Mouse (Mus musculus) liver, embryonic 14.5 days (tissue): Measurements from ENCODE around the gene Dlg2. TPM values are rescaled to one million over a fixed set of nuclear protein-coding genes. Genes with fewer than 3 reads are reported as not detected.

Experiments used
- ATAC-seq: fragments of 200-750 bp; cut with Nextera tagmentation; 2 replicates; pipeline ENCODE4 v1.8.0; 2017; ENCODE audit warnings: moderate number of reproducible peaks, mild to moderate bottlenecking, moderate library complexity; ENCODE audit not compliant: insufficient read depth
- DNase-seq, 3 experiments: peaks; one replicate each; pipeline ENCODE4 v3.0.0-alpha.2; 2012 to 2013; ENCODE audit warnings: low read depth in 3 of 3, low spot score in 3 of 3
- H3K27ac ChIP-seq: fragments of 300-500 bp; sonication (generic); 2 replicates; pipeline ENCODE4 v1.5.1; 2014; ENCODE audit warnings: moderate library complexity, mild to moderate bottlenecking, control low read depth, inconsistent platforms
- H3K27me3 ChIP-seq: fragments of 300-500 bp; sonication (generic); 2 replicates; pipeline ENCODE4 v1.6.1; 2014; ENCODE audit warnings: mild to moderate bottlenecking, low read length, moderate library complexity; ENCODE audit not compliant: control insufficient read depth, insufficient read depth
- H3K36me3 ChIP-seq: fragments of 300-500 bp; sonication (generic); replicated peaks from 2 replicates; pipeline ENCODE4 v1.6.1; 2014; ENCODE audit warnings: low read depth; ENCODE audit not compliant: control insufficient read depth, insufficient read depth
- H3K4me1 ChIP-seq, 2 experiments: fragments of 200-500 bp in 1 of 2; fragments of 300-500 bp in 1 of 2; sonication (generic) in 1 of 2; replicated peaks; 2 replicates each; pipeline ENCODE4 v1.6.1; 2012 to 2014; ENCODE audit warnings: antibody characterized with exemption in 1 of 2, inconsistent platforms in 1 of 2, low read length in 1 of 2; ENCODE audit not compliant: control insufficient read depth in 2 of 2, insufficient read depth in 2 of 2
- H3K4me2 ChIP-seq: fragments of 300-500 bp; sonication (generic); 2 replicates; pipeline ENCODE4 v1.6.1; 2014; ENCODE audit warnings: low read depth, mild to moderate bottlenecking, control low read depth, moderate library complexity
- H3K4me3 ChIP-seq, 2 experiments: fragments of 200-500 bp in 1 of 2; fragments of 300-500 bp in 1 of 2; sonication (generic) in 1 of 2; 2 replicates each; pipeline ENCODE4 v1.5.1; 2012 to 2014; ENCODE audit warnings: low read depth in 2 of 2, low read length in 2 of 2, mild to moderate bottlenecking in 2 of 2, control low read depth in 1 of 2, inconsistent platforms in 1 of 2, moderate library complexity in 1 of 2; ENCODE audit not compliant: insufficient read depth in 1 of 2
- H3K9ac ChIP-seq: fragments of 300-500 bp; sonication (generic); replicated peaks from 2 replicates; pipeline ENCODE4 v1.6.1; 2014; ENCODE audit warnings: mild to moderate bottlenecking, control low read depth, moderate library complexity
- H3K9me3 ChIP-seq: fragments of 300-500 bp; sonication (generic); 2 replicates; pipeline ENCODE4 v1.6.1; 2016; ENCODE audit warnings: low read length, mixed read lengths; ENCODE audit not compliant: control insufficient read depth
- CTCF ChIP-seq: IDR thresholded peaks from 2 replicates; pipeline ENCODE4 v1.5.1; 2016; ENCODE audit warnings: antibody characterized with exemption, low read depth, control low read depth
- EP300 ChIP-seq: IDR thresholded peaks from 2 replicates; pipeline ENCODE4 v1.6.1; 2016; ENCODE audit warnings: antibody characterized with exemption, low read depth
- WGBS: fragments of 180-500 bp; shearing (Covaris S2); extraction: QIAGEN DNeasy Blood & Tissue Kit; methylation state at CpG from one replicate; pipeline ENCODE4 v1.1.7; 2014; ENCODE audit not compliant: insufficient replicate concordance; 5-methylcytosine and 5-hydroxymethylcytosine counted together
- polyA plus RNA-seq, 2 experiments: library from polyadenylated mRNA; depleted of rRNA in 1 of 2; stranded (reverse) in 1 of 2; unstranded in 1 of 2; fragments of >200 nt; fragmentation: Nextera tagmentation in 1 of 2; extraction: Ambion mirVana in 1 of 2; gene quantifications; 2 replicates each; pipeline versions ENCODE4 v1.2.1 to v1.2.3; 2012 to 2014

Dlg2 gene
- polyA plus RNA-seq, 2 experiments = 0.33 to 0.44 TPM

DNA sequence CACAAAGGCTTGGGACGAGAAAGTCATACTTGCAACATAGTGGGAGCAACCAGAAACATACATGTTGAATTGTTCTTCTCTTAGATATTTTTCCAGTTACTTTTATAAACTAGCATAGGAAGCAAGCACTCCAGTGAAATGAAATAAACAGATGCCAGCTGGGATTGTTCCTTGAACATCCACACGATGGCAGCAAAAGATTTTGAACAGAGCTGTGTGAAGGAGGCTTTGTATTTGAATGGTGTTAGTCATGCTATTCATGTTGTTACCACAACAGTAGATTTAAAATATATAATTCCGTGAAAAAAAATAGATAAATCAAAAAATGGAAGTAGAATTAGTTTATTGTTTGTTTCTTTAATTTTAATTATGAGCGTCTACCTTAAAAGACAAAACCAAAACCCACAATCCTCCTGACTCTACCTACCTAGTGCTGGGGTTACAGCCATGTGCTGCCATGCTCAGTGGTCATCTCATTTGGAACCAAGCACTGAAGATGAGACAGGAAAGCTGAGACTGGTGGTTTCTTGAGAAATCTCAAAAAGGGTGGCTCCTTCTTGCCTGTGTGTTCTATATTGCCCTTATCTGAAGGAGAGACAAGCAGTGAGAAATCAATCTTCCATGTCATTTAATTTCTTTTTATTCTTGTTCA is 1626.5 kb downstream of the Dlg2 start:
- H3K27ac ChIP-seq = no peak overlapping the region
- DNase-seq (peak in 1 of 3 experiments; percentile 19), ATAC-seq (no peak)
- WGBS = 13% methylated on average over 4 of the region's 4 CpGs
- H3K36me3 ChIP-seq = no peaks in the 10 kb centered on the region
- H3K4me1 ChIP-seq = no peaks in the 10 kb centered on the region
- H3K9ac ChIP-seq = no peak overlapping the region
- TF ChIP-seq CTCF = peak; percentile 47
- no peak for TF ChIP-seq EP300
- no peaks in the 10 kb centered on the region for H3K27me3 ChIP-seq
- no peak overlapping the region for H3K4me3 ChIP-seq
- no peak overlapping the region for H3K4me2 ChIP-seq
- H3K9me3 ChIP-seq = no peaks in the 10 kb centered on the region

DNA sequence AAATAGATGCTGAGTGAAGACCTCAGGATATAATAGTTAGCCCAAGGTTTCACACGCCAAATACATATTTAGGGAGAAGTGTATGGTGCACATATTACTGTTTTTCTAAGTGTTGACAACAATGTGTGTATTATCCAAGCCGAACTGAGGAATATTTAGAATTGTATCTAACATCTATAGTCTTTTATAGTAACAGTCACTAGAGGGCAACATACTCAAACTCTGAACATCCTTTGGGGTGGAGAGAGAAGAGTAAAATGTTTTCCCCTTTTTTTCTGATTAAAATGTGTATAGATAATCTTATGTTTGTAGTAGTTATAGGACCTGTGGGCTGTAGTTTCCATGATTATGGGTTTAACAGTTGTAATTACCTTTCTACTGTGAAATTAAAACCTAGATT is 1629.0 kb downstream of the Dlg2 start:
- no peak for ATAC-seq
- no peak for DNase-seq
- Histone ChIP-seq H3K4me1 (no peaks in the 10 kb centered on the region), H3K9ac (no peak overlapping the region), H3K27ac (no peak overlapping the region), H3K36me3 (no peaks in the 10 kb centered on the region), H3K4me2 (no peak overlapping the region), H3K27me3 (no peaks in the 10 kb centered on the region), H3K4me3 (no peak overlapping the region), H3K9me3 (no peaks in the 10 kb centered on the region)
- 26% methylated on average over 2 of the region's 2 CpGs for WGBS
- no peak for TF ChIP-seq EP300
- TF ChIP-seq CTCF = no peak

DNA sequence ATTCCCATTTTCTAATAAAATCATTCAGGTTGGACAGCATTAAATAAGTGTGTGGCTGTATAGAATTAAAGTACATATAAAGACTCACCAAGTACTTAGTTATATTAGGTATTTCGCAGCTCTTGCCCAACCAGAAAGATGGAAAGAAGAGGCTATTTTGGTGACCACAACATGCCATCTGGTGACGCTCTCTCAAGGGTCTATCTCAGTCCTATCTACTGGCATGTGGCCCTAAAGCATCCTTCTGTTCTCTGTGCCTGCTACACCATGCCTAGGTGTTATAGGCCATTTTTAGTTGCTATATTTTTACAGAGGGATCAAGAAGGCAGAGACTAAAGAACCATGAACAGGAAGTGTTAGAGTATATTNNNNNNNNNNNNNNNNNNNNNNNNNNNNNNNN is 1629.5 kb downstream of the Dlg2 start:
- DNase-seq (no peak), ATAC-seq (no peak)
- no peaks in the 10 kb centered on the region for H3K36me3 ChIP-seq
- no peak for TF ChIP-seq EP300
- no peak for TF ChIP-seq CTCF
- H3K4me2 ChIP-seq = no peak overlapping the region
- H3K4me3 ChIP-seq = no peak overlapping the region
- WGBS = 47% methylated on average over 2 of the region's 2 CpGs
- no peaks in the 10 kb centered on the region for H3K9me3 ChIP-seq
- no peaks in the 10 kb centered on the region for H3K27me3 ChIP-seq
- no peaks in the 10 kb centered on the region for H3K4me1 ChIP-seq
- no peak overlapping the region for H3K27ac ChIP-seq
- no peak overlapping the region for H3K9ac ChIP-seq

DNA sequence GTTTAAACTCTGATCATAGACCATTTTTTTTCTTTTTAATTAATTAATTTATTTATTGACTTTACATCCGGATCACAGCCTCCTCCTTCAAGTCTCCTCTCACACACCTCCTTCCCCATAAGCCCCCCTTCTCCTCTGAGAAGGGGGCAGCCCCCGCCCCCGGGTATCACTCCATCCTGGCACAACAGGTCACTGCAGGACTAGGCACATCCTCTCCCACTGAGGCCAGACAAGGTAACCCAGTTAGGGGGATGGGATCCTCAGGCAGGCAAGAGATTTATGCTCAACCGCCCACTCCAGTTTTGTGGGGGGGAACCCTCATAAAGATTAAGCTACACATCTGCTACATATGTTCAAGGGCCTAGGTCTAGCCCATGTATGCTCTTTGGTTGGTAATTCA is 1636.6 kb downstream of the Dlg2 start:
- Histone ChIP-seq H3K9ac (no peak overlapping the region), H3K4me3 (no peak overlapping the region), H3K27ac (no peak overlapping the region), H3K36me3 (no peaks in the 10 kb centered on the region), H3K4me2 (no peak overlapping the region), H3K27me3 (no peaks in the 10 kb centered on the region), H3K4me1 (no peaks in the 10 kb centered on the region), H3K9me3 (no peaks in the 10 kb centered on the region)
- DNase-seq = no peak
- 67% methylated on average over 4 of the region's 4 CpGs for WGBS
- ATAC-seq = no peak
- TF ChIP-seq EP300 (no peak), CTCF (no peak)

DNA sequence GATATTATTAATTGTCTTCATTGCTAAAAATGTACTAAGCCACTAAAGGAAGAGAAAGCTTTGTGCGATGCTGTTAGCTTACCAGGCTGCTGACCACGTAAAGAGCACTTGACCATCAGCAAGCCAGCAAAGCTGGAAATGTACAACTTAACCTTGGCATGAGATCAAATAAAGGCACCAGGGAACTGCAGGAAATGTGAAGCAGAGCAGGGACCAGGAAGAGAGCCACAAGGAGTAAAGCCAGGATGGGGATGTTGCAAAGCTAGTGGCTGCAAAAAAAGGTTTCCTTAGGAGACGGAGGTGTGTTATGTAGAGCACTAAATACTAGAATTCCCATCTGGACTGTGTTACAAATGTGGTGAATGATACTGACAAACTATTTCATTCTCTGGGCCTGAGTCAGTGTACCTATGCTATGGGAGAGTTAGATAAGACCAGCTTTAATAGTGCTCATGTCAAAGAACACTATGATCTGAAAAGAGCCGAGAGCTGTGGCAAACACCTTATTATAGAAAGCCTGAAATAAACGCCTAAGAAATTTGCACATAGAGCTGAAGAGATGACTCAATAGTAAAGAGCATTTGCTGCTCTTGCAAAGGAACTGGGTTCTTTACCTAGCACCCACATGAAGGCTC is 1638.9 kb downstream of the Dlg2 start:
- Histone ChIP-seq H3K36me3 (no peaks in the 10 kb centered on the region), H3K4me1 (no peaks in the 10 kb centered on the region), H3K9ac (no peak overlapping the region), H3K4me2 (no peak overlapping the region), H3K9me3 (no peaks in the 10 kb centered on the region), H3K27me3 (no peaks in the 10 kb centered on the region), H3K27ac (no peak overlapping the region), H3K4me3 (no peak overlapping the region)
- WGBS = 59% methylated on average over 5 of the region's 5 CpGs
- TF ChIP-seq CTCF (no peak), EP300 (no peak)
- DNase-seq = no peak
- no peak for ATAC-seq
